Mouse (Mus musculus): ENCODE data around the gene Klhl10.

Klhl10 gene

DNA sequence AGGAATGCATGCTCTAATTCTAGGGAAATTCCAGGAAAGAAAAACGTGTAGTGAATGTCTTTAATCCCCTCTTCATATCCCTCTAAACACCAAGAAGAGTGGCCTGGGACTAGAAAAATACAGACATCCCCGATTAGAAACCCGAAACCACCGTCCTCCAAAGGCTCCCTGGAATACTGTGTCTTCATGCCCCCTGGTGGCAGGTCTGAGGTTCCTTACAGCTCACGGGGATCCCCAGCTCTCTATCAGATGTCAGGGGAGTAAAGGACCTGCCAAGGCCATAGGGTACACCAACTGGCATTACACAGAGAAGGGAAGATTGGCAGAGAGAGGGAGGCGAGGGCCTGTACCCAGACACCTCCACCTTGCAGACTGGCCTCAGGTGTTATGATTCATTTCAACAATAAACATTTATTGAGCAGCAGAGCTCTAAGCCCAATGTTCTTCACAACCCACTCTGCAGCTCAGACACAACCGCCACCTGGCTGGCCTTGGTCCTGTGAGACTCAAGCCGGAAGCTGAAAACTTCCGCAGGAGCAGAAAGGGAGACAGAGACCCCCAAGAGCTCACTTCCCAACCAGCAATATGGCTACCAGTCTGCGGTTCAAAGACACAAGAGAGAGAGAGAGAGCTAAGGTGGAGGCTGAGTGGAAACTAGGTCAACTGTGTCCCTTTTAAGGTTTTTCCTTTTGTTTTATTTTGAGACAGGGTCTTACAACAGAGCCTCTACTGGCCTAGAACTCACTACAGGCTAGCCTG, 33.5 kb upstream of the Klhl10 start:
- no peak for DNase-seq (ENCODE audit: low read depth, low spot score)

DNA sequence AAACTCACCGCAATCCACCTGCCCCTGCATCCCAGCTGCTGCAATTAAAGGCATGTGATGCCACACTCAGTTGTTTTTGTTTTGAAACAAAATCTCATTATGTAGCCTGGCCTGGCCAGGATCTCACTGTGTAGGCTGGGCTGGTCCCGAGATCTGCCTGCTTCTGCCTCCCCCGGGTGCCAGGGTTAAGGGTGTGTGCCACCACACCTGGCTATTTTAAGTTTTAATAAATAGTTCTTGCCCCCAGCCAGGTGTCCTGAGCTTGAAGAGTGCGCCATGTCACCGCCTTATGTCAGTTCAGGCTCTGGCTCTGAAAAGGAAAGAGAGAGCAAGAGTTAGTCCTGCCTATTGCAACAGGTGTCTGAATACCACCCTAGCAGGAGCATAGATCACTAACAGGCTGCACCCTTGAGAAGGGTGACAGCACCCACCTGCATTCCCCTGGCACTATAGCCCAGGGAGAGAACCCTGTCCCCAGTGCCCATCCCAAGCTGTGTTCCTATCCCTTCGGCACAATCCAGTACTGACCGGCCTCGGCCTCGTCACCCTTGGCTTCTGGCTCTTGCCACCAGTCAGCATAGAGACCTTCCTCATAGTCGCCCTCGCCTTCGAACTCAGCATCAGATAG, 32.8 kb upstream of the Klhl10 start:
- DNase-seq (ENCODE audit: low read depth, low spot score) = no peak

DNA sequence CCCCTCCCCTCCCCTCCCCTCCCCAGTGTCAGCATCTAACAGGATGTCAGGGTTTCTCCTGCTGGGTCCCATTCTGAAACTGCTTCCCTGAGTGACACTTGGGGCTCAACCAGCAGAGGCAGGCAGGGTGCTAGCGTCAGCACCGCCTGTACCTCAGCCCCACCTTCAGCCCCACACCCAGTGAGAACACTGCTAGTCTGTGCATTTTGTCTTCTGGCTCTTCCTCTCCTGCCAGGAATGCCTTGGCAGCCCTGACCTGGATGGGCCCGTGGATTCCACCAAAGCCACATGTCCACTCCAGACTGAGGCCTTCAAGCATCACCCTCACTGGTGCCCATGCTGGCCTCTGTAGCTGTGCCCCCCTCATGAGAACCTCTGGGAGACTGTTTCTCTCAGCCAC, 32.0 kb upstream of the Klhl10 start:
- DNase-seq (ENCODE audit: low read depth, low spot score) = no peak

DNA sequence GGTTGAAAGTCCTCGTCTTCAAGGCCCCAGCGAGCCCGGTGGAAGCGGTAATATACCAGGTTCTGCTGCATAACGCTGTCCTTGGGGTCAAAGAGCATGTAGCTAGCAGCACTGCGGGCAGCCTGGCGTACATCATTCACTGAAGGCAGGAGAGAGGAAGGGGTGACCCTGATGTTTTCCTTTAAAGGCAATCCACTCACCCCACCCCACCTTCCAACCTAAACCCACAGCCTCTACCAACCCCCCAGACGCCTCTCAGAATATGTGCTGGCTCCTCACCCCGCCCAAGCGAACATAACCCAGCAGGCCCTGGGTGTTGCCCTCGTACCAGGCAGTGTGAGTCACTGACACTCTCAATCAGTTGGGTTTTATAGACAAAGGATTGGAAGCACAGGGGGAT, 30.0 kb upstream of the Klhl10 start:
- no peak for DNase-seq (ENCODE audit: low read depth, low spot score)

DNA sequence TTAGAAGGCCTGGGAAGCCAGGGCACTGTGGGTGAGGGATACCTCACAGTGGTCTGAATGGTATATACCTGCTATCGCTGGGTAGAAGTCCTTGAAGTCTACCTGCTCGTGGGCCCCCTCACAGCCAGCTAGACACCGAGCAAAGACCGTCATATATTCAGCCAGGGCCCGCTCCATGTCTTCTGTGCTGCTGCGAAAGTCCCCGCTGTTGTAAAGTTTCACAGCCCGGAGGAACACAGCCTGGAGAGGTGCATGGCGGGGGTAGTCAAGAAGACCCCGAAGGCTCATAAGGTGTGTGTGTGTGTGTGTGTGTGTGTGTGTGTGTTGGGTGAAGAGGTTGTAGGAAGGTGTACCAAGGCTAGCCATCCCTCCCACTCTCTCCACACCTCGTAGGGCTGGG, 28.2 kb upstream of the Klhl10 start:
- no peak for DNase-seq (ENCODE audit: low read depth, low spot score)

DNA sequence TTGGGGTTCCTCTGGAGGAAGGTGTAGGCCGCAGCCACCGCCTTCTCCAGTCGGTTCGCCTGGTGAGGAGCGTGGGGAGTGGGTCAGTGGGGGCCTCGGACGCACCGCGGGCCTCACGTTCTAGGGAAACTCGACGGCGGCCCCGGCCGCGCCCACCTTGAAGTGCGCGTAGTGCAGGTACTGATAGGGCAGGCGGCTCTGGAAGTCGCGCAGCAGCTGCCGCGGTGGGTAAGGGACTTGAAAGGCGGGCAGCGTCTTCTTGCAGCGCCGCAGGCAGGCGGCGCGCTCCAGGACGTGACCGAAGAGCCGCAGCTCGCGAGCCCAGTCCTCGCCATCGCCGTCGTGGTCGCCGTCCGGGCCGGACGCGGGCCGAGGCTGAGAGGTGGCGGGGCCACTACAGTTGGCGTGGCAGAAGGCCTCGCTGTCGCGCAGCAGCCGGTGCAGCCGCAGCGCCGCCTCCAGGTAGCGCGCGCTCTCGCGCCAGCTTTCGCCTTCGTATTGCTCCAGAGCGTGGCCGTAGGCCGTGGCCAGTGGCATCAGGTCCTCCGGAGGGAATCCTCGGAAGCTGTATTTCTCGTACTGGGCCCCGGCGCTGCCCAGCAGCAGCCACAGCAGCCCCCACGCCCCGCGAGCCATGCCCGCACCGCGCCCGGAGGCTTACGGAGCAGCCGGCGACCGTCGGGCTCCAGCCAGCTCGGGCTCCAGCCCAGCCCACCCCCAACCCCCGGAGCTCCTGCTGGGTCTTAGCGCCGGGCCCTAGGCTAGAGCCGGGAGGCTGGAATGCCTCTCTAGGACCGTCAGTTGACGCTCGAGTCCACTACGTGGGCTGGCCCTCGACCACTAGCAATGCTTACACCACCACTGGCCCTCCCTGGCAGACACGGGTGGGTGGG, 27.4 kb upstream of the Klhl10 start, which contains the start of gene P3h4:
TSS of gene P3h4 (minus strand) at position 816 of the 893 bp plus-strand sequence.
- DNase-seq (ENCODE audit: low read depth, low spot score) = peak; percentile 83

DNA sequence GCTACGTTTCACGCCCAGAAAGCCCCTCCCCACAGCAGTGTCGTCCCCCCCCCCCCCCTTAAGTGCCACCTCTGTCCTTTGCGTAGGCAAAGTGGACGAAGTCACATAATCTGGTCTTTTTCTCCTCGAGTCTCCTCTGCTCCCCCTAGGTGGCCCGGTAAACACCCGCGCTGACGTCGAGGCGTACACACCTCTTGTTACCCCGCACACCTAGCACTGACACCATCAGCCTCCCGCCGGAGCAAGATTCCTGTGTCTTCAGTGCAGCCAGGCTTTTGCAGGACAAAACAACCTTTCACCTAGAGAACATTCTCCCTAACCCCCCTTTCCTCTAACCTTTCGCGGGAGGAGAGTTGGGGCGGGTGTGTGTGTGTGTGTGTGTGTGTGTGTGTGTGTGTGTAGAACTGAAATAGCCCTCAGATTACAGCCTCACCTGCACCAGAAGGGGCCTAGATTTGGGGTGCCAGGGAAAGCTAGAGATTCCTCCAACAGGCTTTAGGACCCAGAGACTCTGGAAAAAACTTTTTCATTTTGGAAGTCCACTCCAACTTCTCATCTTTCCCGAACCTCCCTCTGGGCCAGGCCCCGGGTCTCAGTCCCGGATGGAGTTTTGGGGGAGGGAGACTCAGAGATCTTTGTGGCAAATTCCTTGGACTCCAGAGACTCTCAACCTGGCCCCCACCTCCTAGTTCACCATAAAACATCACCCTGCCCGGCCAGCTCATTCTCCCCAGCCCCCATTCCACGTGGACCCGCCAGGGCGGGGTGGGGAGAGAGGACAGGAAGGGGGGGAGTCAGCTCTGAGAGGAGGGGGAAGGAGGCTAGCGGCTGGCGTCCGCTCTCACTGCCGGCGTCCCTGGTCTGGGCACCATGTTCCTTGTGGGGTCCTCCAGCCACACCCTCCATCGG, 26.5 kb upstream of the Klhl10 start, which contains the start of gene Fkbp10:
TSS of gene Fkbp10 (plus strand) at position 784 of the 909 bp plus-strand sequence.
- peak; percentile 49 for DNase-seq (ENCODE audit: low read depth, low spot score)

DNA sequence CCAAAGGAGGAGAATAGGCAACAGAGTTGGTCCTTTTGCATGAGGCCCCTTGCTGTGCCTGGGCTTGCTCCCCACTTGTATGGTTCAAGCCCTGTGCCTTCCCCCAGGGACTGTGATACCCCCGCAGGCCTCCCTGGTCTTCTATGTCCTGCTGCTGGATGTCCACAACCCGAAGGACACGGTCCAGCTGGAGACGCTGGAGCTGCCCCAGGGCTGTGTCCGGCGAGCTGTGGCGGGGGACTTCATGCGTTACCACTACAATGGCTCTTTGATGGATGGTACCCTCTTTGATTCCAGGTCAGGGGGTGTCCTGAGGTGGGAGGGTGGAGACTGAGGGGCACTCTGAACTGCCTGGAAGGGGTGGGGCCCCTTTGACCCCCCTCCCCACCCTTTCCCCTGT, 20.2 kb upstream of the Klhl10 start:
- DNase-seq (ENCODE audit: low read depth, low spot score) = no peak

DNA sequence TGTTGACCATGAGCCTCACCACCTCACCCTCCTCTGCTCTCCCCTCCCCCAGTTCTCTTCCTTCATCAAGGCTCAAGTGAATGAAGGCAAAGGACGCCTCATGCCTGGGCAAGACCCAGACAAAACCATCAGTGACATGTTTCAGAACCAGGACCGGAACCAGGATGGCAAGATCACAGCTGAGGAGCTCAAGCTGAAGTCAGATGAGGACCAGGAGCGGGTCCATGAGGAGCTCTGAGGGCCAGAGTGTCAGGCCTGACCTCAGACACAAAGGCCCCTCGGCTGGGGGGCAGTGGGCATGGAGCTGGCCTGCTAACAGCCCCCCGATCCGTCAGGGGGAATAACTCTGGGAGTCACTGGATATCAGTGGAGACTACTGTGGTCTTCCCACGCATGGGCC, 17.9 kb upstream of the Klhl10 start:
- no peak for DNase-seq (ENCODE audit: low read depth, low spot score)

DNA sequence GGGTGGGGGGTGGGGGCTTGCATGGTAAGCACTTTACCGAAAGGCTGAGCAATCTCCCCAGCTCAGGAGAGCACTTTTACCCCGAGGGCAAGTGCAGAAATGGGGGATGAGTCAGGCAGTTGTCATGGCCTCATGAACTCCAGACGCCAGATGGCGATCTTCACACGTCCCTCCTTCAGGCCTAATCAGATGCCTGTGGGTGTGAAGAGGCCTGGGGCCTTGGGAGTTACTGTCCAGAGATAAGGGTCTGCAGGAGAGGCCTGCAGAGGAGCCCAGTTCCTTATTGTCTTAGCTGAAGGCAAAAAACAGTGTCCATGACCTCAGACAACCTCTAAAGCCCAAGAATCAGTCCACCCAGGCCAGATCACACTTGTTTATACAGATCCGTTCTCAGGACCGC, 15.9 kb upstream of the Klhl10 start:
- peak; percentile 63 for DNase-seq (ENCODE audit: low read depth, low spot score)

DNA sequence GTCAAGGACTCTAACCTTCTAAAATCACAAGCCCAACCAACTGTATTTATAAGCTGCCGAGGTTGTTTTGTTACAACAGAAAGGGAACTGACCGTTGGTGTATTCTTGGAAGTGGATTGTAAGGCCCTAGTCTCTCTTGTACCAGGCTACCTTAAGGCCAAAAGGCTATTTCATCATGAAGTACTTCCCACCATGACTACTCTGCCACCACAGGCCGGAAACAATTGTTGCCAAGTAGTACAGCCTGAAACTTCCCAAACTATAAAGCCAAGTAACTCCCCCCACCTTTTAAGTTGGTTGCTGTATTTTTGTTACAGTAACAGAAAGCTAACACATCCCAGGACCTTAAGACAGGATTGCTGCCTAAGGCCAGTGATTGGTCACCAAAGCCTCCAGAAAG, 14.9 kb upstream of the Klhl10 start:
- no peak for DNase-seq (ENCODE audit: low read depth, low spot score)

DNA sequence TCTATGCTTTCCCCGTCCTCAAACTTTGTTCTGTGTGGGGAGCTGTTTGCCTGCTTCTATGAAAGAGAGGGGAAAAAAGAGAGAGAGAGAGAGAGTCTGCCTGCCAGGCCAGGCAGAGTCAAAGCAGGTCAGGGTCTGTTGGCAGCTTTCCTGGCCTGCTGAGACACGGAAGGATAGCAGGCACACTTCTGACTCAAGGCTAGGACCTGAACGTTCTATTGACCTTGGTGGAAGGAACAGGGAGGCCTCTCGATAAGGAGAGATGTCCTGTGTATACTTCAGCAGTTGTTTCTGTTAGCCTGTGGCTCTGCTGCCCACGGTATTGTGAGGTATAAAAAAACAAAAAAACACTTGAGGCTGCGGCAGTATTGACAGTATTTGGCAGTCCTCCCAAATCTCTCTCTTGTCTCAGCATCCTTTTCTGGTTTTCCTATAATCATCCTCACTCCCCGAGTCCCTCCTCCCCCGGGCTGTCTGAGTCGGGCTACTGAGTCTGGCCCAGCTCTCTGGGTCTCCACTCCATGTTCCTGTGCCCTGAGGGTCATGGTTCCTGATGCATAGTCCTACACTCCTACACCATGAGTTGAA, 13.0 kb upstream of the Klhl10 start:
- DNase-seq (ENCODE audit: low read depth, low spot score) = no peak

DNA sequence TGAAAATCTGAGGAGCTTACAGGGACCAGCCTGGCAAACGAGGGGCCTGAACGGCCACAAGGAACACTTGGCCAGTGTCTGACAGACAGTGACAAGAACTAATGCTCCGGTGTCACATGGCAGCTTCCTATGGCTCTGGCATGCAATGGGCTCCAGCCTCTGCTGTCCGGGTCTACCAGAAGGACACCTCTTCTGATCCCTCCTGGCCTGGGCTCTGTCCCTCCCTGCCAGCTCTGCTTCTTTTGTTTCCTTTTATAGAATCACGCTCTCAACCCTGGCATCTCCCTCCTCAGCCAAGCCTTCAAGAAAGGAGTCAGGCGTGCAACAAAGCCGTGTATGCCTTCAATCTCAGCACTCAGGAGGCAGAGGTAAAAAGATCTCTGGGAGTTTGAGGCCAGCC, 11.7 kb upstream of the Klhl10 start:
- DNase-seq (ENCODE audit: low read depth, low spot score) = no peak

DNA sequence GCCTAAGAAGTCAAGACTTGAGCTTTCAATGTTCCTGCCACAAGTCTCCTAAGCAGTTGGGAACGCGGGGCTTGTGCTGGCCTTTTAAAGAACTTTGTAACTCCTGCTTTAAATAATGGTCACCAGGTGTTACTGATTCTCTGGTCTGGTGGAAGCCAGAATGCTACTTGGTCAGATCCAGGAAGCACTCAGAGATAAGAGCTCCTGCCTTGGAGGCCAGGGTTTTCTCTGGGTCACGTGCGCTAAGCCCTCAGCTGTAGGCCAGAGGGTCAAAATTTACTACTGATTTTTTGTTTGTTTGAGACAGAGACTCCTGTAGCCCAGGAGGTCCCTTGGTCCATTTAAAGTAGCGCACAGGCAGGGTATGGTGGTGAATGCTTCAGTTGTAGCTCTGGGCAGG, 9.7 kb upstream of the Klhl10 start:
- no peak for DNase-seq (ENCODE audit: low read depth, low spot score)

DNA sequence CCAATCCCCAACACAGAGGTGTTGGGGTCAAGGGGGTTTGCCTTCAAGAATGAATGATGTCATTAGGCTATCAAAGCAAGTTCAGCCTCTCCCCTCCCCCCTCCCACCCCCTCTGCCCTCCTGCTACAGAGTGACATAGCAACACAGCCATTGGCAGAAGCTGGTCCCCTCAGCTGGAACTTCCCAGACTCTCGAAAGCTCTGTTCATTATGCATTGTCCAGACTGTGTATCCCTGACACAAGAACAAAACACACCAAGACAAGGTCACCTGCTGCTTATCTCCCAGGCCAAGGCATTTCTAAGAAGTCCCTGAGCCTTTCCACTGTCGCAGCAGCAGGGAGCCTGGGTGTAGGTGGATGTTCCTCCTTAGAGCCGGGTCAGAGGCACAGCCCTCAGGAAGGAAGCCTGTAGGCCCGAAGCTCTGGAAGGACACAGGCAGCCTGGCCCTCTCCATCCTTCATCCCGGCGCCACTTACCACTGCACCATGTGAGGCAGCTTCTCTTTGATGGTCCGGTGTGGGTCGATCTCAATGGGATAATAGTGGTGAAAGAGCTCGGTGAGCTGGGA, 6.0 kb upstream of the Klhl10 start:
- no peak for DNase-seq (ENCODE audit: low read depth, low spot score)

DNA sequence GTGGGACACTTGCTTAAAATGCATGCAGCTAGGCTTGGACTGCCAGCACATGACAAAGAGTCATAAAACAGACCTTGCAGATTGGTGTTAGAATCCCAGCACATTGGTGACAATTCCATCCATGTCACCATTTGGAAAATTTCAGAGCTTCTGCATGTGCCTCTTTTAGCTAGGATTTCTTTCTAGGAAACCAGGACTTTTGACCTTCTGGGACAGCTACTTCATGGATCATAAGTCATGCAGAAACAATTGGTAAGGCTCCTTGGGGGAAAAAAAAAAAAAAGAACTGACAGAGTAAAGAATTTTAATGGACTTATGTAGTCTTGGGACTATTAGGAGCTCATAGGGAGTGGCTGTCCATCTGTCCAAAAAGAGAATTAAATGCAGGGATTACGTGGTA, 3.8 kb upstream of the Klhl10 start:
- no peak for DNase-seq (ENCODE audit: low read depth, low spot score)

DNA sequence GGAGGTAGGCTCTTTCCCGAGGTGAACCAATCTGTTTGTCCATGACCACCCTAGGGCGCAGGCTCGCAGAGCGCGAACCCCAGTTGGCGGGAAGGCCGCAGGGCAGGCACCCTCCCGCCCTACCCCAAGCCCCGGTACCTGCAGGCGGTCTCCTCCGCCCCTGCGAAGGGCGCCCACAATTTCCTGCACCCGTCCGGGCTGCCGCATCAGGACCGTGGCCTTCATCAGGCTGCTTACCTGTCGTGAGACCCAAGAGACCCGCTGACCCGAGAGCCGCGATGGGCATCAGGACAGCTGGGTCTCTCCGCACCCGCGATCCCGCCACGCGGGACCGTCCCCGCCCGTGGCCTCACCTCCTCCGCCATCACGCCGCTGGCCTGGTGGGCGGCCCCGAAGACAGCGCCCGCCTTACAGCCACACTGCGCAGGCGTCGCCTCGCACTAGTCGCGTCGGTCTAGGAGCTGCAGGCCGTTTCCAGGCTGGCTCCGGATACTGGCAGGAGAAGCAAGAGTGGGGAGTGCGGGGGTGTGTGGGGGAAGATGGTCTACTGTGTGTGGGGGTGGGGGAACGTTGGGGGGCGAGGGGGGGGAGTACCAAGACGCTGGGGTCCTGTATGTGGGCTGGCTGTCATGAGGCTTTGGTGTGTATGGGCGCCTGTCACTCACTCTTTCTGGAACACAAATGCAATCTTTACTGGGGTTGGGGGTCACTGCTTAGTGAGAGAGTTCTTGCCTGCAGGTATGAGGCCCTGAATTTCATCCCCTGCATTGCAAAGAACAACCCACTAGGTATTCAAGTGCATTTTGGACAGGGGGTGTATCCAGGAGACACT, 810 bp upstream of the Klhl10 start:
- peak; percentile 66 for DNase-seq (ENCODE audit: low read depth, low spot score)

DNA sequence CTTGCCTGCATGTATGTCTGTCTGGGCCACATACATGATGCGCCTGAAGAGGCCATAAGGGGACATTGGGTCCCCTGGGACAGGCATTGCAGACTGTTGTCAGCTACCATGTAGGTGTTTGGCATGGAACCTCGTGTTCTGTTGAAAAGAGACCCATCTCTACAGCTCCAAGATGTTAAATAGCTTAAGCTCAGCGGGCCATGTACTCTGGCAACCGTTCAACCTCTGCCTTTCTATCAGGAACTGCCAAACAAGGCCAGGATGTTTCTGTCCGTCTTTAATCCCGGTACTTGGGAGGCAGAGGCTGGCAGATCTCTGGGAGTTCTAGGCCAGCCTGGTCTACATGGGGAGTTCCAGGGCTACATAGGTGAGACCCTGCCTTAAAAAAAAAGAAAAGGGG, 908 bp downstream of the Klhl10 start:
- no peak for DNase-seq (ENCODE audit: low read depth, low spot score)

DNA sequence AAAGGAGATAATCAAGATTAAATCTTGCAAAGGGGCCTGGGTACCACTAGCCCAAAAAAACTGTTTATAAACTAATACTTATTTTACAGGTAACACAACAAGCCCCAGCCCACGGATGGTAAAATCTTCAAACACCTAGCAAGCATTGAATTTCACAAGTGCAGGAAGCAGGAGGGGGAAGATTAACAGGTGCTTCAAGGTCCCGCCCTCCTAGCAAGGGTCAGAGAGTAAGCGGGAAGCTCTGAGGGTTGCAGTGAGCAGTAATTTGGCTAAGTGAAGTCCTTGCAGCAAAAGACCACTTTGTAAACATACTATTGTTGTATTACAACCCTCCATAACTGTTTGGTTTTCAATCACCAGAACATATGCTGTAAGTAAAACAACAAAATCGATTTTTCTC, 15.5 kb downstream of the Klhl10 start:
- DNase-seq (ENCODE audit: low read depth, low spot score) = no peak

DNA sequence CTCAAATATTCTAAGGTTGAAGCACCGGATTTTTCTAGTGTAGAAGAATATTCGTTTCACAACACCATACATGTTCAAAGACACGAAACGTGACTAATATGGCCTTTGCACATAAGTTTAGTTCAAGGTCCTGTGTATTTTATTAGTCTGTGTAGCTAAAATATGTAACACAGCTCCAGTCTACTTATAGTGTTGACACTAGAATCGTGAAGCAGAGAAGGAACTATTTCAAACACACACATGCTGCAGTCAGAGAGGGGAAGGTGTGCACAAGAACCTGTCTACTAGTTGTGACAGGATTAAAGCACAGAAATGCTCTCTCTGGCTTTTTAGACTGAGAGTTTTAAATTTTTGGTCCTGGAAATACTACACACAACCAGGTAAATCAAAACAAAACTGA, 16.0 kb downstream of the Klhl10 start:
- no peak for DNase-seq (ENCODE audit: low read depth, low spot score)
